Mouse (Mus musculus) embryo, embryonic 11.5 days (tissue): ENCODE results near the gene Nudt4.

Source experiments
- DNase-seq: peaks from one replicate; pipeline ENCODE4 v3.0.0-alpha.2; 2012; ENCODE audit warnings: low read depth, low spot score

Nudt4 gene

DNA sequence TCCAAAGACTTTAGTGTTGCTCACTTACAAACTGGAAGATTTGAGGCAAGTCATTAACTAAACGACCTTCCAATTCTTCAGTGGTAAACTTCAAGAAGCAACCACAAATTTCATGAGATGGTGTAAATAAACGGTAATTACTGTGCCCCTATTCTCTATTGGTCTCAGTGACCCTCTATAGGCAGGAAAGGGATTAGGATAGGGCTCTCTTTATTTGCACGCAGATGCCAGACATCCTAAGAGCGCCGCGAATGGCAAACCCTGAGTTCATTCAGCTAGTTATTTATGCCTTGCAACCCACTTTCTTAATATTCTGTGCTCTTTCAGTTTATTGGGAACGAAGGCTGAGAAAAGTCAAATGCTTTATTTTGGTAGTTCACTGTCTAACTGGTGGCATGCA, 62.9 kb downstream of the Nudt4 start:
- DNase-seq: no peak
